Mouse (Mus musculus): ENCODE results near the gene Zfp991.
"Not testable (repeated sequence)": the region's sequence is repeated elsewhere in the genome, so short reads cannot be mapped to it uniquely, and the experiment has no call there.

DNA sequence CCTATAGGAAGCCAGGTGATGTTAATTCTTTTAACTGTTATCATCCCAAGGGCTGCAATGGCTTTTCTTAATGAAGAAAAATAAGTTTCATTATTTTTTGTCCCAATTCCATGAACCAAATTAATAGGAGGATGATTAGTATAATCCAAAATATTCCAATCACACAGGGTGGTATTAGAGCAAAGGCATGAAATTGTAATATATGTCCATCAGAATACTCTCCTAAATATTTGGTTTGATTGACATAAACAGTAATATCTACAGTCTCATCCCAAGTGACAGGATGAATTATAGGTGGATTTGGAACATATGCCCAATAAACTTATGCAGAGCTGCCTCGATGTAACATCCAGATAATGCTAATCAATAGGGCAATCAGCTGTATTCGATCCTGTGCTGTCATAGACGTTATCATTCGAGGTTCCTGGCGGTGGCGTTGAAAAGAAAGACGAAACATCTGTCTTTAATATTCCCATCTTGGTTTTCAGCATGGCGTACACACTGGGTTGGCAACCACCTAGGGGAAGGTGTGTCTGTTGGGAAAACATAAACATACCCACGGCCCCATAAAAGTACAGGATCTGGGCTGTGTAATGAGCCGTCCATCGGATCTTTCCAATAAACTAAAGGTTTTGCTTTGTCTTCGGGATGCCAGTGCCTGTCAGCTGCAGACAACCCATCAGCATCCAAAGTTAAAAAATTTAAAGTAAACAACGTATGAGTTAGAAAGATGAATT is 50.3 kb downstream of the Zfp991 start:
- TF ChIP-seq CTCF, EP300 (IDR thresholded peaks at IDR 0.05): not testable (repeated sequence)
